Mouse (Mus musculus): ENCODE results near the gene Tprkb.
"Not testable (repeated sequence)": the region's sequence is repeated elsewhere in the genome, so short reads cannot be mapped to it uniquely, and the experiment has no call there.

GRCm38 (mm10) chr6:85883246-85883645, 28.4 kb upstream of the Tprkb start:
- TF ChIP-seq CTCF (IDR thresholded peaks at IDR 0.05; ENCODE audit: insufficient read depth, low read length); POLR2A (IDR thresholded peaks at IDR 0.05; ENCODE audit: borderline replicate concordance, extremely low read depth, low read depth, low read length): not testable (repeated sequence)
